Mouse (Mus musculus): ENCODE results near the gene Tshz2. TPM values are rescaled to one million over a fixed set of nuclear protein-coding genes. Genes with fewer than 3 reads are reported as not detected.
A peak's percentile ranks its signal among the peaks of the same experiment; 100 is the strongest.

The Tshz2 gene
- polyA plus RNA-seq, 1 experiment: 4.5 TPM

GRCm38 (mm10) chr2:170054943-170055342, 422.1 kb downstream of the Tshz2 start:
- Histone ChIP-seq H3K4me3 (ENCODE audit: control insufficient read depth, low read depth, low read length) (no peak overlapping the region), H3K27me3 (ENCODE audit: control insufficient read depth, insufficient read depth, low read length) (no peaks in the 10 kb centered on the region), H3K4me1 (ENCODE audit: control insufficient read depth, insufficient read depth, low read length) (peaks cover 2% of the 10 kb centered on the region), H3K36me3 (ENCODE audit: control insufficient read depth, insufficient read depth, low read length) (no peaks in the 10 kb centered on the region), H3K27ac (ENCODE audit: control insufficient read depth, insufficient read depth, low read depth, low read length) (no peak overlapping the region)
- TF ChIP-seq CTCF (IDR thresholded peaks at IDR 0.05; ENCODE audit: control insufficient read depth, insufficient read depth, insufficient replicate concordance, low read depth, low read length) (no peak), POLR2A (IDR thresholded peaks at IDR 0.05; ENCODE audit: control insufficient read depth, low read depth, low read length) (no peak)

GRCm38 (mm10) chr2:170055413-170055812, 422.6 kb downstream of the Tshz2 start:
- H3K27ac ChIP-seq (ENCODE audit: control insufficient read depth, insufficient read depth, low read depth, low read length): no peak overlapping the region
- H3K4me3 ChIP-seq (ENCODE audit: control insufficient read depth, low read depth, low read length): peak overlapping the region; percentile 53
- no peaks in the 10 kb centered on the region for H3K36me3 ChIP-seq (ENCODE audit: control insufficient read depth, insufficient read depth, low read length)
- no peaks in the 10 kb centered on the region for H3K27me3 ChIP-seq (ENCODE audit: control insufficient read depth, insufficient read depth, low read length)
- TF ChIP-seq POLR2A (IDR thresholded peaks at IDR 0.05; ENCODE audit: control insufficient read depth, low read depth, low read length): no peak
- TF ChIP-seq CTCF (IDR thresholded peaks at IDR 0.05; ENCODE audit: control insufficient read depth, insufficient read depth, insufficient replicate concordance, low read depth, low read length): peak; percentile 98
- peaks cover 2% of the 10 kb centered on the region for H3K4me1 ChIP-seq (ENCODE audit: control insufficient read depth, insufficient read depth, low read length)

DNA sequence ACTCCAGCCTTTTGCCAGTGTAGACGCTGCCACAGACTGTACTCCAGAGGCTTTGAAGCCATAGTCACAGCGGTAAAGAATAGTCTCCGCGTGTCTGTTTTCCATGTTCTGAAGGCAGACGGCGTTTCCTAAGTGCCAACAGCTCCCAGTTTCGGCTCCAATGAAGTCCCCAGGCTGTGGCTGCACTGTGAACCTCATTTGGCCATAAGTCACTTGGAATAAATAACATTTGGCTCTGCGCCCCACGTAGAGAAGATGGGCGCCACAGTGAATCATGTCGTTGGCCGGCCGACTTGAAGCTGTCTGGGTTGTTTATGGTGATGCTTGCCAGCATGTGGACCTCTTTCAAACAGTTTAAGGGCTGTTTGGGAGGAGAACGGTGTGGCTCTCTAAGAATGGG, 426.0 kb downstream of the Tshz2 start:
- Histone ChIP-seq H3K27me3 (ENCODE audit: control insufficient read depth, insufficient read depth, low read length) (no peaks in the 10 kb centered on the region), H3K36me3 (ENCODE audit: control insufficient read depth, insufficient read depth, low read length) (no peaks in the 10 kb centered on the region), H3K27ac (ENCODE audit: control insufficient read depth, insufficient read depth, low read depth, low read length) (no peak overlapping the region), H3K4me3 (ENCODE audit: control insufficient read depth, low read depth, low read length) (no peak overlapping the region), H3K4me1 (ENCODE audit: control insufficient read depth, insufficient read depth, low read length) (peaks cover 2% of the 10 kb centered on the region)
- TF ChIP-seq POLR2A (IDR thresholded peaks at IDR 0.05; ENCODE audit: control insufficient read depth, low read depth, low read length) (no peak), CTCF (IDR thresholded peaks at IDR 0.05; ENCODE audit: control insufficient read depth, insufficient read depth, insufficient replicate concordance, low read depth, low read length) (no peak)

- peak; percentile 84 for TF ChIP-seq CTCF (IDR thresholded peaks at IDR 0.05; ENCODE audit: control insufficient read depth, insufficient read depth, insufficient replicate concordance, low read depth, low read length)
- TF ChIP-seq POLR2A (IDR thresholded peaks at IDR 0.05; ENCODE audit: control insufficient read depth, low read depth, low read length): no peak
- H3K27me3 ChIP-seq (ENCODE audit: control insufficient read depth, insufficient read depth, low read length): no peaks in the 10 kb centered on the region
- peaks cover 2% of the 10 kb centered on the region for H3K4me1 ChIP-seq (ENCODE audit: control insufficient read depth, insufficient read depth, low read length)
- H3K4me3 ChIP-seq (ENCODE audit: control insufficient read depth, low read depth, low read length): no peak overlapping the region
- H3K36me3 ChIP-seq (ENCODE audit: control insufficient read depth, insufficient read depth, low read length): no peaks in the 10 kb centered on the region
- H3K27ac ChIP-seq (ENCODE audit: control insufficient read depth, insufficient read depth, low read depth, low read length): no peak overlapping the region
Observed at GRCm38 (mm10) chr2:170060066-170060465, 427.3 kb downstream of the Tshz2 start.

- no peak overlapping the region for H3K4me3 ChIP-seq (ENCODE audit: control insufficient read depth, low read depth, low read length)
- peaks cover 2% of the 10 kb centered on the region for H3K4me1 ChIP-seq (ENCODE audit: control insufficient read depth, insufficient read depth, low read length)
- no peaks in the 10 kb centered on the region for H3K27me3 ChIP-seq (ENCODE audit: control insufficient read depth, insufficient read depth, low read length)
- H3K27ac ChIP-seq (ENCODE audit: control insufficient read depth, insufficient read depth, low read depth, low read length): no peak overlapping the region
- H3K36me3 ChIP-seq (ENCODE audit: control insufficient read depth, insufficient read depth, low read length): no peaks in the 10 kb centered on the region
- TF ChIP-seq POLR2A (IDR thresholded peaks at IDR 0.05; ENCODE audit: control insufficient read depth, low read depth, low read length): no peak
- no peak for TF ChIP-seq CTCF (IDR thresholded peaks at IDR 0.05; ENCODE audit: control insufficient read depth, insufficient read depth, insufficient replicate concordance, low read depth, low read length)
Observed at GRCm38 (mm10) chr2:170062378-170062777, 429.6 kb downstream of the Tshz2 start.

DNA sequence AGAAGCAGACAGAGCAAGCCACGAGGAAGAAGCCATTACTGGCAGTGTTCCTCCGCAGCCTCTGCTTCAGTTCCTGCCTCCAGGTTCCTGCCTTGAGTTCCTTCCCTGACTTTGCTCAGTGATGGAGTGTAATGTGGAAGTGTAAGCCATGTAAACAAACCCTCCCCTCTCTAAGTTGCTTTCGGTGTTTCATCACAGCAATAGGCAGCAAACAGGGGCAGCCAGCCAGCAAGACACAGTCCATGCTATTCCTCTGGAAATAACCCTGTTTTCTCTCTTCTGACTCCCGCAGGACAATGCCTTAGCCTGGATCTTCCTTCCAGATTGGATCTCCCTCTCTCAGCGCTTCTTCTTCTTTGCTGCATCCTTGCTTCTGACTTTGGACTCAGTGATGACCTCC, 437.2 kb downstream of the Tshz2 start:
- TF ChIP-seq POLR2A (IDR thresholded peaks at IDR 0.05; ENCODE audit: control insufficient read depth, low read depth, low read length) (no peak), CTCF (IDR thresholded peaks at IDR 0.05; ENCODE audit: control insufficient read depth, insufficient read depth, insufficient replicate concordance, low read depth, low read length) (no peak)
- Histone ChIP-seq H3K36me3 (ENCODE audit: control insufficient read depth, insufficient read depth, low read length) (no peaks in the 10 kb centered on the region), H3K27me3 (ENCODE audit: control insufficient read depth, insufficient read depth, low read length) (no peaks in the 10 kb centered on the region), H3K27ac (ENCODE audit: control insufficient read depth, insufficient read depth, low read depth, low read length) (no peak overlapping the region), H3K4me1 (ENCODE audit: control insufficient read depth, insufficient read depth, low read length) (peaks cover 2% of the 10 kb centered on the region; the same call in 1 of the 2 replicates), H3K4me3 (ENCODE audit: control insufficient read depth, low read depth, low read length) (no peak overlapping the region)

- Histone ChIP-seq H3K27me3 (ENCODE audit: control insufficient read depth, insufficient read depth, low read length) (no peaks in the 10 kb centered on the region), H3K36me3 (ENCODE audit: control insufficient read depth, insufficient read depth, low read length) (no peaks in the 10 kb centered on the region), H3K4me3 (ENCODE audit: control insufficient read depth, low read depth, low read length) (peak overlapping the region; percentile 47), H3K4me1 (ENCODE audit: control insufficient read depth, insufficient read depth, low read length) (peaks cover 2% of the 10 kb centered on the region; the same call in 1 of the 2 replicates), H3K27ac (ENCODE audit: control insufficient read depth, insufficient read depth, low read depth, low read length) (no peak overlapping the region)
- TF ChIP-seq CTCF (IDR thresholded peaks at IDR 0.05; ENCODE audit: control insufficient read depth, insufficient read depth, insufficient replicate concordance, low read depth, low read length) (no peak), POLR2A (IDR thresholded peaks at IDR 0.05; ENCODE audit: control insufficient read depth, low read depth, low read length) (no peak)
Observed at GRCm38 (mm10) chr2:170070641-170071241, 437.9 kb downstream of the Tshz2 start.
